Mouse (Mus musculus) stomach, postnatal 0 days (tissue): ENCODE measurements around the gene Spen.

Experiments
- CTCF ChIP-seq: IDR thresholded peaks from 2 replicates; pipeline ENCODE4 v1.5.1; 2016; ENCODE audit warnings: antibody characterized with exemption, low read depth, mild to moderate bottlenecking, moderate library complexity
- EP300 ChIP-seq: optimal IDR thresholded peaks from 2 replicates; pipeline ENCODE3; 2016; ENCODE audit warnings: antibody characterized with exemption

DNA sequence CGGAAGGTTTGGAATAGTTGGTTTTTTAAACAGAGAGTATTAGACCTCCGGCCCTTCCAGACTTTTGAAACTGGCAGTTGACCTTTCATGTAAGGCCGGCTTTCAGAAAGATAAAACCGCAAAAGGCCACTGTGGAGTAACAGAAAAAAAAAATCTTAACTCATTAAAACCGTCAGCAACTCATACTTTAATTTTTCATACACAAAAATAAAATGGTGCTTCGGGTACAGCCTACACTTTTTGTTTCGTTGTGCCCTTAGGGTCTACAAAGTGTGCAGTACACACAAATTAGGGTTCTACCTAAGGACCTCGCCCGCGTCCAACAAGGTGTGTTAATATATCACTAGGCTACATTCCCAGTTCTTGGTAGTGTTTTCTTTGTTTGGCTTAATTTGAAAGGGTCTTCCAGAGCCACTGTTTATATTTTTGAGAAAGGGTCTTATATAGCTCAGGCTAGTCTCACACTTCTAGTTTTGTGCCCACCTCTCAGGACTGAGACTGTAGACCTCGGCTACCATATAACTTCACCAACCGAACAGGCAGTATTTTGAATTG, 893 bp upstream of the Spen start:
- TF ChIP-seq CTCF (no peak), EP300 (no peak)
